Mouse (Mus musculus) G1E (cell line): ENCODE measurements around the gene Nop2. TPM values are rescaled to one million over a fixed set of nuclear protein-coding genes. Genes with fewer than 3 reads are reported as not detected.

Source experiments
- ATAC-seq: 2 replicates; pipeline ENCODE4 v1.8.0; 2016; ENCODE audit warnings: mild to moderate bottlenecking; ENCODE audit not compliant: insufficient number of reproducible peaks, poor library complexity, low FRiP score, severe bottlenecking; ENCODE audit errors: extremely low read depth
- DNase-seq: peaks from one replicate; pipeline ENCODE4 v3.0.0; 2012; ENCODE audit warnings: low spot score
- H3K27me3 ChIP-seq: 2 replicates; pipeline ENCODE4 v1.6.1; 2012; ENCODE audit warnings: mild to moderate bottlenecking, low read length, inconsistent platforms; ENCODE audit not compliant: insufficient read depth
- H3K36me3 ChIP-seq: replicated peaks from 2 replicates; pipeline ENCODE3; 2012; ENCODE audit warnings: mild to moderate bottlenecking, inconsistent platforms
- H3K4me1 ChIP-seq: 2 replicates; pipeline ENCODE4 v1.6.1; 2012; ENCODE audit warnings: low read depth, low read length, inconsistent platforms, mixed read lengths; ENCODE audit not compliant: insufficient read depth
- H3K4me3 ChIP-seq: 2 replicates; pipeline ENCODE4 v1.5.1; 2012; ENCODE audit warnings: low read depth, mild to moderate bottlenecking, inconsistent platforms, low read length, moderate library complexity, mixed read lengths
- H3K9me3 ChIP-seq: replicated peaks from 2 replicates; pipeline ENCODE4 v1.6.1; 2012; ENCODE audit warnings: inconsistent platforms
- CTCF ChIP-seq: IDR thresholded peaks from 2 replicates; pipeline ENCODE4 v1.5.1; 2012; ENCODE audit warnings: low read depth, low read length, inconsistent platforms, mixed read lengths
- GATA1 ChIP-seq: IDR thresholded peaks from 2 replicates; pipeline ENCODE4 v1.6.1; 2012; ENCODE audit warnings: borderline replicate concordance, low read length, inconsistent platforms, mixed read lengths
- GATA2 ChIP-seq: IDR thresholded peaks from 2 replicates; pipeline ENCODE4 v1.6.1; 2012; ENCODE audit warnings: low read depth, low read length, inconsistent platforms, borderline replicate concordance
- POLR2AphosphoS5 ChIP-seq: IDR thresholded peaks from 2 replicates; pipeline ENCODE4 v1.6.1; 2012; ENCODE audit warnings: low read depth, low read length, inconsistent platforms; ENCODE audit not compliant: insufficient replicate concordance
- TAL1 ChIP-seq: conservative IDR thresholded peaks from 2 replicates; pipeline ENCODE4 v1.6.1; 2012; ENCODE audit warnings: low read depth, low read length, inconsistent platforms, mixed read lengths
- polyA plus RNA-seq: library from polyadenylated mRNA; stranded (reverse); fragments of >175 nt; gene quantifications from 2 replicates; pipeline ENCODE4 v1.2.3, GENCODE M21; 2012
- total RNA-seq, 2 experiments: library from RNA; stranded (forward) in 1 of 2; stranded (reverse) in 1 of 2; fragments of 200-1000 nt in 1 of 2; fragments of >200 nt in 1 of 2; fragmentation: Nextera tagmentation in 1 of 2; gene quantifications; 2 replicates each; pipeline ENCODE4 v1.2.3; 2014 to 2017

Gene Nop2
- total and polyA plus RNA-seq, 3 experiments, result 56.9 to 90.0 (median 87.7) TPM

GRCm38 (mm10) chr6:125163801-125164657 lies 32.3 kb downstream of the Nop2 start:
- Histone ChIP-seq H3K4me3 (peak overlapping the region; percentile 98), H3K9me3 (no peaks in the 10 kb centered on the region), H3K27me3 (no peaks in the 10 kb centered on the region), H3K36me3 (peaks cover 82% of the 10 kb centered on the region), H3K4me1 (peaks cover 59% of the 10 kb centered on the region)
- DNase-seq (peak; percentile 44), ATAC-seq (no peak)
- TF ChIP-seq GATA2 (no peak), POLR2AphosphoS5 (no peak; the same call in 1 of the 2 replicates), TAL1 (no peak), GATA1 (no peak), CTCF (no peak)

- H3K4me1 ChIP-seq, result peaks cover 59% of the 10 kb centered on the region
- ATAC-seq (no peak), DNase-seq (peak; percentile 38)
- TF ChIP-seq GATA2 (no peak), TAL1 (no peak), POLR2AphosphoS5 (peak; percentile 86)
- H3K27me3 ChIP-seq, result no peaks in the 10 kb centered on the region
- peak overlapping the region; percentile 98 for H3K4me3 ChIP-seq
- no peaks in the 10 kb centered on the region for H3K9me3 ChIP-seq
- peaks cover 82% of the 10 kb centered on the region for H3K36me3 ChIP-seq
Observed at GRCm38 (mm10) chr6:125164672-125165327, 33.1 kb downstream of the Nop2 start.

GRCm38 (mm10) chr6:125165328-125165891 lies 33.7 kb downstream of the Nop2 start:
- Histone ChIP-seq H3K27me3 (no peaks in the 10 kb centered on the region), H3K4me3 (peak overlapping the region; percentile 98), H3K36me3 (peaks cover 82% of the 10 kb centered on the region), H3K9me3 (no peaks in the 10 kb centered on the region), H3K4me1 (peaks cover 58% of the 10 kb centered on the region)
- DNase-seq, result peak; percentile 88
- ATAC-seq, result peak; percentile 72
- peak; percentile 97 for TF ChIP-seq POLR2AphosphoS5
- TF ChIP-seq GATA2, result no peak

GRCm38 (mm10) chr6:125166051-125166751 lies 34.5 kb downstream of the Nop2 start, which contains the start of gene Gapdh:
Gene Gapdh, minus strand, starts transcription at chr6:125166467.
- Histone ChIP-seq H3K4me1 (peaks cover 57% of the 10 kb centered on the region), H3K36me3 (peaks cover 82% of the 10 kb centered on the region), H3K4me3 (peak within 1 kb of the TSS; percentile 98), H3K27me3 (no peaks in the 10 kb centered on the region), H3K9me3 (no peaks in the 10 kb centered on the region)
- ATAC-seq (peak; percentile 59), DNase-seq (peak; percentile 89)
- TF ChIP-seq CTCF (no peak), POLR2AphosphoS5 (no peak)

GRCm38 (mm10) chr6:125166861-125167650 lies 35.3 kb downstream of the Nop2 start:
- TF ChIP-seq POLR2AphosphoS5, result no peak
- no peak for TF ChIP-seq CTCF
- TF ChIP-seq GATA1, result no peak
- TF ChIP-seq GATA2, result no peak
- TF ChIP-seq TAL1, result no peak
- no peak for ATAC-seq
- Histone ChIP-seq H3K27me3 (no peaks in the 10 kb centered on the region), H3K9me3 (no peaks in the 10 kb centered on the region), H3K4me1 (peaks cover 53% of the 10 kb centered on the region), H3K4me3 (peak overlapping the region; percentile 98), H3K36me3 (peaks cover 83% of the 10 kb centered on the region)
- peak; percentile 69 for DNase-seq
